Mouse (Mus musculus): Measurements from ENCODE around the gene Mettl24.
A peak's percentile ranks its signal among the peaks of the same experiment; 100 is the strongest.

Gene Mettl24

GRCm38 (mm10) chr10:40685641-40686040 is 2.6 kb downstream of the Mettl24 start:
- no peak for DNase-seq

- no peak for DNase-seq
Observed at GRCm38 (mm10) chr10:40686976-40687375, 3.9 kb downstream of the Mettl24 start.

GRCm38 (mm10) chr10:40687407-40687806 is 4.3 kb downstream of the Mettl24 start:
- no peak for DNase-seq

- DNase-seq = no peak
Observed at GRCm38 (mm10) chr10:40688266-40688665, 5.2 kb downstream of the Mettl24 start.

- DNase-seq = no peak
Observed at GRCm38 (mm10) chr10:40688873-40689272, 5.8 kb downstream of the Mettl24 start.

- DNase-seq = no peak
Observed at GRCm38 (mm10) chr10:40698652-40699051, 15.6 kb downstream of the Mettl24 start.

- DNase-seq = no peak
Observed at GRCm38 (mm10) chr10:40711127-40711526, 28.0 kb downstream of the Mettl24 start.

- peak; percentile 35 for DNase-seq
Observed at GRCm38 (mm10) chr10:40713018-40713608, 30.0 kb downstream of the Mettl24 start.

- no peak for DNase-seq
Observed at GRCm38 (mm10) chr10:40713829-40714228, 30.7 kb downstream of the Mettl24 start.

- no peak for DNase-seq
Observed at GRCm38 (mm10) chr10:40715151-40715550, 32.1 kb downstream of the Mettl24 start.

- DNase-seq = no peak
Observed at GRCm38 (mm10) chr10:40716296-40716695, 33.2 kb downstream of the Mettl24 start.

GRCm38 (mm10) chr10:40716713-40717112 is 33.6 kb downstream of the Mettl24 start:
- DNase-seq = no peak

- DNase-seq = no peak
Observed at GRCm38 (mm10) chr10:40718362-40718761, 35.3 kb downstream of the Mettl24 start.

- no peak for DNase-seq
Observed at GRCm38 (mm10) chr10:40719062-40719461, 36.0 kb downstream of the Mettl24 start.

GRCm38 (mm10) chr10:40720883-40721282 is 37.8 kb downstream of the Mettl24 start:
- DNase-seq = no peak

GRCm38 (mm10) chr10:40724342-40724741 is 41.3 kb downstream of the Mettl24 start:
- DNase-seq = no peak

- DNase-seq = no peak
Observed at GRCm38 (mm10) chr10:40725066-40725465, 42.0 kb downstream of the Mettl24 start.

GRCm38 (mm10) chr10:40725471-40725870 is 42.4 kb downstream of the Mettl24 start:
- no peak for DNase-seq

- DNase-seq = no peak
Observed at GRCm38 (mm10) chr10:40726288-40726902, 43.3 kb downstream of the Mettl24 start.

- no peak for DNase-seq
Observed at GRCm38 (mm10) chr10:40726989-40727388, 43.9 kb downstream of the Mettl24 start.

GRCm38 (mm10) chr10:40730200-40730599 is 47.1 kb downstream of the Mettl24 start:
- DNase-seq = no peak

GRCm38 (mm10) chr10:40733291-40733690 is 50.2 kb downstream of the Mettl24 start:
- no peak for DNase-seq

GRCm38 (mm10) chr10:40736172-40736571 is 53.1 kb downstream of the Mettl24 start:
- DNase-seq = no peak

GRCm38 (mm10) chr10:40737274-40738112 is 54.4 kb downstream of the Mettl24 start:
- DNase-seq = no peak

All from liver (tissue).